Comparison of ENCODE assay signal across 8 mouse cellular contexts in genomic region chr7:67973180-67974014, GRCm38 (mm10). TPM values are rescaled to one million over a fixed set of nuclear protein-coding genes. Genes with fewer than 3 reads are reported as not detected.
A peak's percentile ranks its signal among the peaks of the same experiment; 100 is the strongest.
DNase-seq lines count a peak whose midpoint lies in the region; ATAC-seq and TF ChIP-seq lines count a peak whose summit lies in the region.

No protein-coding gene starts in this region.

- H3K36me3 ChIP-seq in kidney, adult 2 months (ENCODE audit: control insufficient read depth, insufficient read depth, low read length) = no peaks in the 10 kb centered on the region

- H3K27ac ChIP-seq in kidney, adult 2 months (ENCODE audit: insufficient read depth, low read depth, low read length) = peak overlapping the region; percentile 82

- no peak overlapping the region for H3K4me3 ChIP-seq in kidney, adult 2 months (ENCODE audit: insufficient read depth, low read depth, low read length)

- ATAC-seq in CD4-positive, CD25-positive, alpha-beta regulatory T cell, adult 4 months = no peak

- peaks cover 40% of the 10 kb centered on the region for H3K4me1 ChIP-seq in kidney, adult 2 months (ENCODE audit: control insufficient read depth, insufficient read depth, low read length)

- DNase-seq in urinary bladder, postnatal 14 days (ENCODE audit: low spot score) = peak; percentile 33
- no peak for DNase-seq in urinary bladder, postnatal 25 days (ENCODE audit: low spot score)
- peak; percentile 62 to 70 for DNase-seq in heart, adult 18-20 months
- DNase-seq in kidney, adult 2 months = peak; percentile 73
- DNase-seq in lung, postnatal 10 days = peak; percentile 40
- DNase-seq in left cerebral cortex, adult 18-20 months (ENCODE audit: low spot score in 2 of 2) = no peak
- no peak for DNase-seq in cerebellum, postnatal 10 days

- no peak for TF ChIP-seq CTCF in kidney, adult 2 months (conservative IDR thresholded peaks at IDR 0.05; ENCODE audit: insufficient read depth, insufficient read length, low read depth, low read length)

- 4% methylated on average over 15 of the region's 15 CpGs for WGBS in kidney, adult 2 months

- no peaks in the 10 kb centered on the region for H3K27me3 ChIP-seq in kidney, adult 2 months (replicated peaks; ENCODE audit: control insufficient read depth, insufficient read depth, low read length)

- TF ChIP-seq POLR2A in kidney, adult 2 months (IDR thresholded peaks at IDR 0.05; ENCODE audit: low read depth, low read length) = no peak

RNA-seq across cellular contexts. Expression of gene Igf1r, which starts 20.8 kb away (rescaled TPM):
- 10 to 100 TPM; 10.1 to 15.5 TPM for total RNA-seq in heart, adult 18-20 months (2021)
- 26.2 and 29.2 TPM in 2 replicates for polyA plus RNA-seq in kidney, adult 2 months (2012; rRNA removed)
- 10 to 100 TPM; 44.8 to 47.0 TPM for total RNA-seq in left cerebral cortex, adult 18-20 months (2021)
- polyA plus RNA-seq in CD4-positive, CD25-positive, alpha-beta regulatory T cell, adult 4 months (2017; shearing (Covaris generic)) = 10 to 100 TPM; 20.0 to 30.4 TPM

Comparison
In these comparisons a context has a peak if more than half of its experiments do, and no peak if none do; other contexts are left out.
1. DNase-seq: peak in urinary bladder, postnatal 14 days (single experiment), heart, adult 18-20 months (2 of 2), kidney, adult 2 months (single experiment) and lung, postnatal 10 days (single experiment); none in urinary bladder, postnatal 25 days (single experiment), left cerebral cortex, adult 18-20 months (0 of 2) and cerebellum, postnatal 10 days (0 of 2).